Mouse (Mus musculus) left cerebral cortex, postnatal 14 days (tissue): ENCODE results near the gene Npr1. TPM values are rescaled to one million over a fixed set of nuclear protein-coding genes. Genes with fewer than 3 reads are reported as not detected.

Experiments
- DNase-seq, 2 experiments: peaks; one replicate each; pipeline ENCODE4 v3.0.0; 2021 to 2022; ENCODE audit warnings: low spot score in 2 of 2, mixed read lengths in 1 of 2
- intact Hi-C: fragments of 180-260 bp; cut with DNase I; formaldehyde crosslinking; loops from one replicate; pipeline ENCODE4 v1.15.1; 2025
- long read RNA-seq, 2 experiments: library from polyadenylated mRNA; stranded (forward); transcript quantifications; one replicate each; pipeline ENCODE4 v2.0.0; 2021
- total RNA-seq, 2 experiments: library from RNA; stranded (reverse); gene quantifications; 2 replicates each; pipeline ENCODE4 v1.2.3; 2021

The Npr1 gene
- 1 to 10 TPM; 3.4 TPM for total RNA-seq
- long read RNA-seq, experiment 1, full-length matches to known transcripts = 5 of 5 reads
- long read RNA-seq, experiment 1, partial matches to known transcripts = 0 of 5 reads
- long read RNA-seq, experiment 1, other reads (novel, unspliced or antisense) = 0 of 5 reads
- long read RNA-seq, experiment 2 = 0 reads

GRCm38 (mm10) chr3:90465686-90466310, at the start of gene Npr1:
Gene Npr1 (minus strand): TSS chr3:90465866.
- intact Hi-C loops = loop anchor here (1.0 kb wide), 1 partner anchor 53 kb away; no protein-coding TSS in a partner anchor

GRCm38 (mm10) chr3:90515242-90515641, 49.6 kb upstream of the Npr1 start:
- intact Hi-C loops = no loop called here
- DNase-seq = no peak

More at GRCm38 (mm10) chr3:90465686-90466310, at the start of gene Npr1:
- no peak for DNase-seq

- peak in 1 of 2 experiments; percentile 41 for DNase-seq
- intact Hi-C loops = no loop called here
Measured at GRCm38 (mm10) chr3:90514691-90515090, 49.0 kb upstream of the Npr1 start.

GRCm38 (mm10) chr3:90513796-90514590, 48.3 kb upstream of the Npr1 start, which contains the start of the genes S100a1 and S100a13:
Gene S100a1 (minus strand): TSS chr3:90514392.
Gene S100a13 (plus strand): TSS chr3:90514435.
- DNase-seq = peak in 1 of 2 experiments; percentile 37
- intact Hi-C loops = no loop called here

GRCm38 (mm10) chr3:90512948-90513642, 47.4 kb upstream of the Npr1 start:
- DNase-seq = no peak
- intact Hi-C loops = no loop called here

GRCm38 (mm10) chr3:90512276-90512675, 46.6 kb upstream of the Npr1 start:
- intact Hi-C loops = no loop called here
- no peak for DNase-seq

GRCm38 (mm10) chr3:90509747-90510123, 44.1 kb upstream of the Npr1 start:
- DNase-seq = no peak
- intact Hi-C loops = loop anchor here (5.0 kb wide), 1 partner anchor 143 kb away; the partner anchor contains the start of gene S100a7a

- intact Hi-C loops = loop anchor here (5.0 kb wide), 1 partner anchor 143 kb away; the partner anchor contains the start of gene S100a7a
- peak; percentile 99 to 100 for DNase-seq
Measured at GRCm38 (mm10) chr3:90508950-90509746, 43.5 kb upstream of the Npr1 start, which contains the start of gene Chtop. Gene Chtop (minus strand): TSS chr3:90509498.

GRCm38 (mm10) chr3:90508287-90508949, 42.8 kb upstream of the Npr1 start:
- no peak for DNase-seq
- intact Hi-C loops = loop anchor here (5.0 kb wide), 1 partner anchor 144 kb away; the partner anchor contains the start of gene S100a7a

GRCm38 (mm10) chr3:90506362-90506761, 40.7 kb upstream of the Npr1 start:
- intact Hi-C loops = loop anchor here (5.0 kb wide), 1 partner anchor 146 kb away; the partner anchor contains the start of gene S100a7a
- no peak for DNase-seq

- intact Hi-C loops = loop anchor here (5.0 kb wide), 1 partner anchor 147 kb away; the partner anchor contains the start of gene S100a7a
- DNase-seq = no peak
Measured at GRCm38 (mm10) chr3:90505216-90505615, 39.5 kb upstream of the Npr1 start.

- intact Hi-C loops = no loop called here
- no peak for DNase-seq
Measured at GRCm38 (mm10) chr3:90503444-90503843, 37.8 kb upstream of the Npr1 start.

- intact Hi-C loops = no loop called here
- no peak for DNase-seq
Measured at GRCm38 (mm10) chr3:90497597-90497996, 31.9 kb upstream of the Npr1 start.

- no peak for DNase-seq
- intact Hi-C loops = no loop called here
Measured at GRCm38 (mm10) chr3:90495850-90496525, 30.3 kb upstream of the Npr1 start.

- intact Hi-C loops = no loop called here
- DNase-seq = no peak
Measured at GRCm38 (mm10) chr3:90493831-90494540, 28.3 kb upstream of the Npr1 start.

- intact Hi-C loops = loop anchor here (1.0 to 2.0 kb wide), 3 partner anchors 123 to 217 kb away; no protein-coding TSS in a partner anchor
- peak; percentile 54 to 68 for DNase-seq
Measured at GRCm38 (mm10) chr3:90491350-90491749, 25.7 kb upstream of the Npr1 start.
